Mouse (Mus musculus): ENCODE data around the gene Tmem53. TPM values are rescaled to one million over a fixed set of nuclear protein-coding genes. Genes with fewer than 3 reads are reported as not detected.
A peak's percentile ranks its signal among the peaks of the same experiment; 100 is the strongest.

Tmem53 gene
- polyA plus RNA-seq, 1 experiment = 6.8 TPM

DNA sequence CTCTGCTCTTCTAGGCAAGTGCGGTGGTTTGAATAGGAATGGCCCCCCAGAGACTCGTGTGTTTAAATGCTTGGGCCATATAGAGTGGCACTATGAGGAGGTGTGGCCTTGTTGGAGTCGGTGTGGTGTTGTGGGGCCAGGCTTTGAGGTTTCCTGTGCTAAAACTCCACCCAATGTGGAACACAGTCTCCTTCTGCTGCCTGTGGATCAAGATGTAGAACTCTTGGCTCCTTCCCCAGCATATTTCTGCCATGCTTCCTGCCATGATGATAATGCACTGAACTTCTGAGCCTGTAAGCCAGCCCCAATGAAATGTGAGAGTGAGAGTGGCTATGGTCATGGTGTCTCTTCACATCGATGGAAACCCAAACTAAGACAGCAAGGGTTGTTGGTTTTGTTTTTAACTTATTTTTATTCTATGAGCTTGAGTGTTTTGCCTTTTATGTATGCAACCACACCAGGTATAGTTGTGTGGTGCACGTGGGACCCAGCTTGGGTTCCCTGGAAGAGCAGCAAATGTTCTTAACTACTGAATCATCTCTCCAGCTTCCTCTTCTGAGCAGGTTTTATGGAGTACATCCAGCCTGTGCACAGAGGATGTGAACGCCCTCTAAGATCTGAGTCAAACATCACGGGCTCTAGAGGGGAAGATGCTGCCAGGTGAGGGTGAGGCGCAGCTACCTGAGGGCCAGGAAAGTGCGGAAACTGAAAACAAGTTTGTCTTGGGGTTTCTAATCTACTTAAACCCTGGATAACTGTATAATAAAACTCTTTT, 30.8 kb upstream of the Tmem53 start:
- Histone ChIP-seq H3K4me3 (ENCODE audit: insufficient read depth, low read length) (no peak overlapping the region), H3K4me1 (ENCODE audit: control insufficient read depth, insufficient read depth, low read length) (no peaks in the 10 kb centered on the region), H3K27ac (ENCODE audit: insufficient read depth, low read length) (no peak overlapping the region)
- no peak for TF ChIP-seq POLR2A (IDR thresholded peaks at IDR 0.05; ENCODE audit: low read depth, low read length)
- no peak for TF ChIP-seq CTCF (IDR thresholded peaks at IDR 0.05; ENCODE audit: borderline replicate concordance, insufficient read depth, low read length)

DNA sequence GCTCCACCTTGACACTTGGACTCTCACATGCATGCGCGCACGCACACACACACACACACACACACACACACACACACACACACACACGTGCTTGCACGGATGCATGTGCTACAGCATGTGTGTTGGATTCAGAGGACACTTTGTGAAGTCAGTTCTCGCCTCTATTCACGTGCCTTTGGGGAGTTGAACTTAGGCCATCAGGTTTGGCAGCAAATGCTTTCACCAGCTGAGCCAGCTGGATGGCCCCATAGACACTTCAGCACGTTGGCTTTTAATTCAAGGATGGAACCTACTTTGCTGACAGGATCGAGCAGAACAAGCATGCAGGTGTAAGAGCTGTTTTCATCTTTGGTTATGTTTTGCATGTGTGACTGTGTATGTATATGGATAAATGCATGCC, 29.9 kb upstream of the Tmem53 start:
- H3K27ac ChIP-seq (ENCODE audit: insufficient read depth, low read length) = no peak overlapping the region
- H3K4me3 ChIP-seq (ENCODE audit: insufficient read depth, low read length) = no peak overlapping the region
- TF ChIP-seq POLR2A (IDR thresholded peaks at IDR 0.05; ENCODE audit: low read depth, low read length) = no peak
- no peak for TF ChIP-seq CTCF (IDR thresholded peaks at IDR 0.05; ENCODE audit: borderline replicate concordance, insufficient read depth, low read length)
- H3K4me1 ChIP-seq (ENCODE audit: control insufficient read depth, insufficient read depth, low read length) = no peaks in the 10 kb centered on the region

DNA sequence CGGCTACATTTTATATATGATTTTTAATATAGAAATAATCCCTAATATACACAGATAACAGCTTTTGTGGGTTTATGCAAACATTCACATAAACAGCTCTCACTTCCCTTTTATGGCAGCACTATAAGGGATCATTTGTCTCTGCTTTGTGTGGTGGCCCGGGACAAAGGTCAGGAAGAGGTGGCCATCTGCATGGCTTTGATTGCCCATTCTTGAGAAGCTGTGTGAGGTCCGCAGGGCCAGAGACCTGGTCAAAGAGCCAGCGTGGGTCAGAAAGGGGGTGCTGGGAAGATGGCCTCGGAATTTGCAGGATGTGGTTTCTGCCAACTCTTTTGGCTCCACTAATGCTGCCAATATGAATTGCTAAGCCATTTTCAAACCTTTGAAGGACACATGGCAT, 28.8 kb upstream of the Tmem53 start:
- Histone ChIP-seq H3K27ac (ENCODE audit: insufficient read depth, low read length) (no peak overlapping the region), H3K4me3 (ENCODE audit: insufficient read depth, low read length) (no peak overlapping the region), H3K4me1 (ENCODE audit: control insufficient read depth, insufficient read depth, low read length) (no peaks in the 10 kb centered on the region)
- no peak for TF ChIP-seq POLR2A (IDR thresholded peaks at IDR 0.05; ENCODE audit: low read depth, low read length)
- TF ChIP-seq CTCF (IDR thresholded peaks at IDR 0.05; ENCODE audit: borderline replicate concordance, insufficient read depth, low read length) = no peak

DNA sequence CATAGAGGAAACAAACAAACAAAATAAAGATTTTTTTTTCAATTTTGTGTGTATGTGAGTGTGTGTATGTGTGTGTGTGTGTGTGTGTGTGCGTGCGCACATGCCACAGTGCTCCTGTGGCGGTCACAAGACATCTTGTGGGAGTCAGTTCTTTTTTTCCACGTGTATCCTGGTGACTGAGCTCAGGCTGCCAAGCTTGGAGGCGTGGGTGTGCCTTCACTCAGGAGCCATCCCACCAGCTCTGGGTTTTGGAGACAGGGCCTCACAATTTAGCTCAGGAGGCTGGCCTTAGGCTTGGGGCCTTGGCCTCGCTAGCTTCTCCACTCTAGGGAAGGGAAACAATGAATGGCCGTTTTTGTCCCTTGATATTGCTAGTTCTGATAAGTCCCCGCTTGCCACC, 27.6 kb upstream of the Tmem53 start:
- no peaks in the 10 kb centered on the region for H3K4me1 ChIP-seq (ENCODE audit: control insufficient read depth, insufficient read depth, low read length)
- no peak overlapping the region for H3K4me3 ChIP-seq (ENCODE audit: insufficient read depth, low read length)
- no peak overlapping the region for H3K27ac ChIP-seq (ENCODE audit: insufficient read depth, low read length)
- no peak for TF ChIP-seq CTCF (IDR thresholded peaks at IDR 0.05; ENCODE audit: borderline replicate concordance, insufficient read depth, low read length)
- no peak for TF ChIP-seq POLR2A (IDR thresholded peaks at IDR 0.05; ENCODE audit: low read depth, low read length)

DNA sequence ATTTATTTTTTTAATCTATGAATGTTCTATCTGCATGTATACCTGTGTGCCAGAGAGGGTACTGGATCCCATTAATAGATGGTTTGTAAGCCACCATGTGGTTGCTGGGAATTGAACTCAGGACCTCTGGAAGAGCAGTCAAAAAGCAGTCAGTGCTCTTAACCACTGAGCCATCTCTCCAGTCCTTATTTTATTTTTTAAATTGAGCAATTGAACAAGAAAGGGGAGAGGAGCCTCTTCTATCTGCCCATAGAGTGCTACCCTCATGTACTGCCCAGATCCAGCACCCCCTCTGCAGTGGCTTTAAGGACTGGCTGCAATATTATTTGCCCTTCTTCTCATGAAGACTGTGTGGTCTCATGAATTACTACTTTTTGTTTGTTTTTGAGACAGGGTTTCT, 26.5 kb upstream of the Tmem53 start:
- no peak overlapping the region for H3K4me3 ChIP-seq (ENCODE audit: insufficient read depth, low read length)
- no peak overlapping the region for H3K27ac ChIP-seq (ENCODE audit: insufficient read depth, low read length)
- no peaks in the 10 kb centered on the region for H3K4me1 ChIP-seq (ENCODE audit: control insufficient read depth, insufficient read depth, low read length)
- TF ChIP-seq CTCF (IDR thresholded peaks at IDR 0.05; ENCODE audit: borderline replicate concordance, insufficient read depth, low read length) (no peak), POLR2A (IDR thresholded peaks at IDR 0.05; ENCODE audit: low read depth, low read length) (no peak)

DNA sequence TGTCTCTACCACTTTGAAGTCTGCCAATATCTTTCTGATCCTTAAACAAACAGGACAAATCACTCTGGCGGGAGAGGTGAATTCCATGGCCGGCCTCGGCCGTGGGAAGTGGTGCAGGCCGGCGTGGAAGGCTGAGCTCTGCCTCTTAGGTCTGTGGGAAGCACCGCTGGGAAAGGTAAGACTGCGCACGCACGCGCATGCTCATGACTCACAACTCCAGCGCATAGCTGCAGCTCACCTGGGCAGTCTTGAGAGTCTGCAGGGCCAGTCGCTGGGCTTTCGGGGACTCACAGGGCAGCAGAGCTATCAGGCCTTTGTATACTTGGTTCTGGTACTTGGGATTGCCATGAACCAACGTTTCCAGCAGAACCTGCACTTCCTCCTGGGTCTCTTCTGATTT, 22.2 kb upstream of the Tmem53 start:
- Histone ChIP-seq H3K4me3 (ENCODE audit: insufficient read depth, low read length) (no peak overlapping the region), H3K27ac (ENCODE audit: insufficient read depth, low read length) (no peak overlapping the region), H3K4me1 (ENCODE audit: control insufficient read depth, insufficient read depth, low read length) (no peaks in the 10 kb centered on the region)
- TF ChIP-seq POLR2A (IDR thresholded peaks at IDR 0.05; ENCODE audit: low read depth, low read length) (no peak), CTCF (IDR thresholded peaks at IDR 0.05; ENCODE audit: borderline replicate concordance, insufficient read depth, low read length) (no peak)

DNA sequence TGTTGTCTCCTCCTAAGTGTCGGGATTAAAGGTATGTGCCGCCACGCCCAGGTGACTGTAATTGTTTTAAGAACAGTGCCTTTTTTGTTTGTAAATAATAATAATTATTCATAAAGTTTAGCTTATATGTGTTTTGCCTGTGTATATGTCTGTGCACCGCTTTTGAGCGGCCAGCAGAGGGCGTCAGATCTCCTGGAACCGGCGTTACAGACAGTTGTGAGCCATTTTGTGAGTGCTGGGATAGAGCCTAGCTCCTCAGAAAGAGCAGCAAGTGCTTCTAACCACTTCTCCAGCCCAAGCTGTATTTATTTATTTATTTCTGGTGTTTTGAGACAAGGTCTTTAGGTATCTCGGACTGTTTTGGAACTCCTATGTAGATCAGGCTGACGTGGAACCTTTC, 21.4 kb upstream of the Tmem53 start:
- no peak for TF ChIP-seq POLR2A (IDR thresholded peaks at IDR 0.05; ENCODE audit: low read depth, low read length)
- TF ChIP-seq CTCF (IDR thresholded peaks at IDR 0.05; ENCODE audit: borderline replicate concordance, insufficient read depth, low read length) = 0 out of 2 replicates have a peak, but pooled peaks have one; percentile 20
- Histone ChIP-seq H3K27ac (ENCODE audit: insufficient read depth, low read length) (no peak overlapping the region), H3K4me3 (ENCODE audit: insufficient read depth, low read length) (no peak overlapping the region), H3K4me1 (ENCODE audit: control insufficient read depth, insufficient read depth, low read length) (no peaks in the 10 kb centered on the region)

DNA sequence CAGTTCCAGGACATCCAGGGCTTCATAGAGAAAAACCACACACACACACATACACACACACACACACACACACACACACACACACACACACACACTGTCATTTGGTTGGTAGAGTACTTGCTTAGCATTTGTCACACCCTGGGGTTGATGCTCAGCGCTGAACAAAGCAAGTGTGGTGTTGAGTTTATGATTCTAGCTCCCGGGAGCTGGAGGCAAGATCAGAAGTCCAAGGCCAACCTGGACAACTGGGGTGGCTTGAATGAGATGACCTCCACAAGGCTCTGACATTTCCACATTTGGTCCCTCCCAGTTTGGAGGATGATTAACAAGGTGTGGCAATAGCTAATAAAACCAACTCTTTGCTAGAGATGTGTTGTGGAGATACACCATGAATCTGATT, 20.5 kb upstream of the Tmem53 start:
- Histone ChIP-seq H3K27ac (ENCODE audit: insufficient read depth, low read length) (no peak overlapping the region), H3K4me3 (ENCODE audit: insufficient read depth, low read length) (no peak overlapping the region), H3K4me1 (ENCODE audit: control insufficient read depth, insufficient read depth, low read length) (peaks cover 3% of the 10 kb centered on the region; the same call in 1 of the 2 replicates)
- no peak for TF ChIP-seq CTCF (IDR thresholded peaks at IDR 0.05; ENCODE audit: borderline replicate concordance, insufficient read depth, low read length)
- no peak for TF ChIP-seq POLR2A (IDR thresholded peaks at IDR 0.05; ENCODE audit: low read depth, low read length)

DNA sequence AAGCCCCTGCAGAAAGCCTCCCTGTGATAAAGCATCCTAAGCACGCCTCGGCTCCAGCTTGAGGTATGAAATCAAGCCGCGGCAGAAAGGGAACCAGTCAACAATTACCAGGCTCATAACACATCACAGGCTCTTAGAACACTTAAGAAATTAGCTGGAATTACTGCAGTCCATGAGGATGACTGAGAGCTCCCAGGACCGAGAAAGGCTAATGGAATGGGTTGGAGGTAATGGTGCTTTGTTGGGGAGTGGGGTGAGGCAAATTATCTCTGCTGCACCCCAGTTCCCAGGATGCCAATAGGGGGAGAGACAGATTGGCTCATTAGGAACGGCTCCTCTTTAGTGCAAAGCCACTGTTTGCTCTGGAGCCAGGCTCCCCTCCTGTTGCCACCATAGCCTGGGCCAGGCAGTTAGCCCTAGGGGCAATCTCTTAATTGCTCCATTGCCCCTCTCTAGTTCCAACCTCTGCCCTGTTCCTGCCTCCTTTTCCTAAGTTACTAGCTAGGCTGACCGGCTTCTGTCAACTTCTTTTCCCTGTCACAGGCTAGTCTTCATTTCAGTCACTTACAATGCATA, 17.5 kb upstream of the Tmem53 start:
- TF ChIP-seq CTCF (IDR thresholded peaks at IDR 0.05; ENCODE audit: borderline replicate concordance, insufficient read depth, low read length) = no peak
- peaks cover 3% of the 10 kb centered on the region; the same call in 1 of the 2 replicates for H3K4me1 ChIP-seq (ENCODE audit: control insufficient read depth, insufficient read depth, low read length)
- no peak overlapping the region for H3K27ac ChIP-seq (ENCODE audit: insufficient read depth, low read length)
- no peak overlapping the region for H3K4me3 ChIP-seq (ENCODE audit: insufficient read depth, low read length)

DNA sequence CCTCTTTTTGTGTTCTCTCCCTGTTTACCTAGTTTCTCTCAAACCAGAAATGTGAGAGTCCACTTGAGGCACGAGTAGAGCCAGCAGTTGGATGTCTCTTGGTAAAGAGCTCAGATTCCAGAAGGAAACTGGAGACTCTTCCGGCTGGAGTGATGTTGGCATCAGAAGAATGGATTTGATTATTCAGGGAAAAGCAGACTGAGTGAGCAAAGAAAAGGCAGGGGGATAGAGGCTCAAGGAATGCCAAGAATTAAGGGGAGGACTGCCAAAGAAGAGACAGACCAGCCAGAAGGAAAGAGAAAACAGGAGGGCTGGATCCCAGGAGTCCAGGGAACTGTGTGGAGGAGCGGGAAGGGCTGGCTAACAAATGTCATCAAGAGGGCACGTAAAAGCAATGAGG, 15.9 kb upstream of the Tmem53 start:
- TF ChIP-seq CTCF (IDR thresholded peaks at IDR 0.05; ENCODE audit: borderline replicate concordance, insufficient read depth, low read length) (no peak), POLR2A (IDR thresholded peaks at IDR 0.05; ENCODE audit: low read depth, low read length) (no peak)
- H3K4me1 ChIP-seq (ENCODE audit: control insufficient read depth, insufficient read depth, low read length) = peaks cover 3% of the 10 kb centered on the region; the same call in 1 of the 2 replicates
- no peak overlapping the region for H3K4me3 ChIP-seq (ENCODE audit: insufficient read depth, low read length)
- no peak overlapping the region for H3K27ac ChIP-seq (ENCODE audit: insufficient read depth, low read length)
